Mouse (Mus musculus): Measurements from ENCODE around the gene Crat. TPM values are rescaled to one million over a fixed set of nuclear protein-coding genes. Genes with fewer than 3 reads are reported as not detected.
A peak's percentile ranks its signal among the peaks of the same experiment; 100 is the strongest.
"Not testable (repeated sequence)": the region's sequence is repeated elsewhere in the genome, so short reads cannot be mapped to it uniquely, and the experiment has no call there.

Gene Crat
- polyA plus RNA-seq, 1 experiment from 2014 or later, result 26.0 TPM

- ATAC-seq (ENCODE audit: low FRiP score, low read depth), result no peak
- H3K9ac ChIP-seq, result no peak overlapping the region
- no peaks in the 10 kb centered on the region for H3K27me3 ChIP-seq (replicated peaks)
- H3K4me3 ChIP-seq, result no peak overlapping the region
- peaks cover 48% of the 10 kb centered on the region for H3K36me3 ChIP-seq
- H3K4me2 ChIP-seq (replicated peaks), result no peak overlapping the region
- 93% methylated on average over 4 of the region's 4 CpGs for WGBS
- no peaks in the 10 kb centered on the region for H3K9me3 ChIP-seq
- H3K27ac ChIP-seq, result no peak overlapping the region
- H3K4me1 ChIP-seq, result peaks cover 30% of the 10 kb centered on the region
These were observed 22.2 kb upstream of the Crat start for GRCm38 (mm10) chr2:30437791-30438190.

- Histone ChIP-seq H3K27ac (no peak overlapping the region), H3K36me3 (peaks cover 58% of the 10 kb centered on the region), H3K9me3 (no peaks in the 10 kb centered on the region), H3K4me2 (replicated peaks) (no peak overlapping the region), H3K4me3 (no peak overlapping the region), H3K27me3 (replicated peaks) (no peaks in the 10 kb centered on the region), H3K4me1 (peaks cover 20% of the 10 kb centered on the region), H3K9ac (no peak overlapping the region)
- no peak for ATAC-seq (ENCODE audit: low FRiP score, low read depth)
- whole genome bisulfite sequencing, result 81% methylated on average over 4 of the region's 4 CpGs
These were observed 21.2 kb upstream of the Crat start for GRCm38 (mm10) chr2:30436809-30437208.

- peaks cover 14% of the 10 kb centered on the region for H3K4me1 ChIP-seq
- H3K4me2 ChIP-seq (replicated peaks), result no peak overlapping the region
- H3K27me3 ChIP-seq (replicated peaks), result no peaks in the 10 kb centered on the region
- H3K27ac ChIP-seq, result no peak overlapping the region
- no peak for ATAC-seq (ENCODE audit: low FRiP score, low read depth)
- 80% methylated on average over 5 of the region's 5 CpGs for WGBS
- H3K9ac ChIP-seq, result no peak overlapping the region
- H3K4me3 ChIP-seq, result no peak overlapping the region
- H3K9me3 ChIP-seq, result no peaks in the 10 kb centered on the region
- H3K36me3 ChIP-seq, result peaks cover 64% of the 10 kb centered on the region
These were observed 20.5 kb upstream of the Crat start for GRCm38 (mm10) chr2:30436156-30436545.

- Histone ChIP-seq H3K27ac (no peak overlapping the region), H3K27me3 (replicated peaks) (no peaks in the 10 kb centered on the region), H3K4me2 (replicated peaks) (no peak overlapping the region), H3K36me3 (peaks cover 70% of the 10 kb centered on the region), H3K4me1 (peaks cover 8% of the 10 kb centered on the region), H3K9me3 (no peaks in the 10 kb centered on the region), H3K4me3 (no peak overlapping the region), H3K9ac (no peak overlapping the region)
- 55% methylated on average over 5 of the region's 5 CpGs for WGBS
- ATAC-seq (ENCODE audit: low FRiP score, low read depth), result 0 out of 2 replicates have a peak, but pooled peaks have one; percentile 62
These were observed 19.9 kb upstream of the Crat start for GRCm38 (mm10) chr2:30435326-30436155.

- no peak overlapping the region for H3K9ac ChIP-seq
- no peaks in the 10 kb centered on the region for H3K4me1 ChIP-seq
- no peaks in the 10 kb centered on the region for H3K9me3 ChIP-seq
- no peak overlapping the region for H3K4me3 ChIP-seq
- H3K27ac ChIP-seq, result no peak overlapping the region
- no peak for ATAC-seq (ENCODE audit: low FRiP score, low read depth)
- H3K36me3 ChIP-seq, result peaks cover 76% of the 10 kb centered on the region
- no peaks in the 10 kb centered on the region for H3K27me3 ChIP-seq (replicated peaks)
- H3K4me2 ChIP-seq (replicated peaks), result no peak overlapping the region
These were observed 13.5 kb upstream of the Crat start for GRCm38 (mm10) chr2:30429156-30429555.

- H3K9ac ChIP-seq, result no peak overlapping the region
- H3K4me3 ChIP-seq, result no peak overlapping the region
- H3K27ac ChIP-seq, result no peak overlapping the region
- peaks cover 26% of the 10 kb centered on the region for H3K4me1 ChIP-seq
- H3K36me3 ChIP-seq, result peaks cover 2% of the 10 kb centered on the region
- H3K4me2 ChIP-seq (replicated peaks), result no peak overlapping the region
- H3K27me3 ChIP-seq (replicated peaks), result no peaks in the 10 kb centered on the region
- no peak for ATAC-seq (ENCODE audit: low FRiP score, low read depth)
- H3K9me3 ChIP-seq, result no peaks in the 10 kb centered on the region
- 65% methylated on average over 4 of the region's 4 CpGs for WGBS
These were observed 5.8 kb upstream of the Crat start for GRCm38 (mm10) chr2:30421432-30421831.

GRCm38 (mm10) chr2:30419112-30419511 is 3.5 kb upstream of the Crat start:
- H3K27ac ChIP-seq, result no peak overlapping the region
- H3K9ac ChIP-seq, result peak overlapping the region; percentile 44; the same call in 1 of the 2 replicates
- H3K4me2 ChIP-seq (replicated peaks), result peak overlapping the region; percentile 41
- WGBS, result 21% methylated on average over 10 of the region's 10 CpGs
- H3K4me1 ChIP-seq, result peaks cover 33% of the 10 kb centered on the region
- H3K36me3 ChIP-seq, result no peaks in the 10 kb centered on the region
- no peak for ATAC-seq (ENCODE audit: low FRiP score, low read depth)
- H3K9me3 ChIP-seq, result no peaks in the 10 kb centered on the region
- H3K4me3 ChIP-seq, result no peak overlapping the region
- H3K27me3 ChIP-seq (replicated peaks), result no peaks in the 10 kb centered on the region

GRCm38 (mm10) chr2:30418259-30418658 is 2.6 kb upstream of the Crat start:
- H3K27me3 ChIP-seq (replicated peaks), result no peaks in the 10 kb centered on the region
- H3K36me3 ChIP-seq, result no peaks in the 10 kb centered on the region
- H3K9ac ChIP-seq, result peak overlapping the region; percentile 44; the same call in 1 of the 2 replicates
- peaks cover 37% of the 10 kb centered on the region for H3K4me1 ChIP-seq
- H3K27ac ChIP-seq, result no peak overlapping the region
- H3K9me3 ChIP-seq, result no peaks in the 10 kb centered on the region
- 72% methylated on average over 6 of the region's 6 CpGs for WGBS
- no peak overlapping the region for H3K4me3 ChIP-seq
- H3K4me2 ChIP-seq (replicated peaks), result peak overlapping the region; percentile 41
- ATAC-seq (ENCODE audit: low FRiP score, low read depth), result no peak

GRCm38 (mm10) chr2:30417595-30418165 is 2.1 kb upstream of the Crat start:
- ATAC-seq (ENCODE audit: low FRiP score, low read depth), result no peak
- Histone ChIP-seq H3K27me3 (replicated peaks) (no peaks in the 10 kb centered on the region), H3K27ac (no peak overlapping the region), H3K4me3 (no peak overlapping the region), H3K4me1 (peaks cover 42% of the 10 kb centered on the region), H3K4me2 (replicated peaks) (peak overlapping the region; percentile 41), H3K9ac (no peak overlapping the region; the same call in 1 of the 2 replicates), H3K9me3 (no peaks in the 10 kb centered on the region), H3K36me3 (no peaks in the 10 kb centered on the region)
- 74% methylated on average over 5 of the region's 5 CpGs for WGBS

GRCm38 (mm10) chr2:30417154-30417553 is 1.5 kb upstream of the Crat start:
- not testable (repeated sequence) for H3K36me3 ChIP-seq; H3K9ac ChIP-seq; H3K9me3 ChIP-seq; H3K27me3 ChIP-seq (replicated peaks); ATAC-seq (ENCODE audit: low FRiP score, low read depth); H3K27ac ChIP-seq; H3K4me3 ChIP-seq
- peak overlapping the region; percentile 75 for H3K4me2 ChIP-seq (replicated peaks)
- peaks cover 42% of the 10 kb centered on the region for H3K4me1 ChIP-seq
- WGBS, result 87% methylated on average over 6 of the region's 6 CpGs

- H3K27ac ChIP-seq, result peak overlapping the region; percentile 94
- H3K4me1 ChIP-seq, result peaks cover 42% of the 10 kb centered on the region
- no peaks in the 10 kb centered on the region for H3K27me3 ChIP-seq (replicated peaks)
- H3K9me3 ChIP-seq, result no peaks in the 10 kb centered on the region
- peak overlapping the region; percentile 92 for H3K9ac ChIP-seq
- H3K4me3 ChIP-seq, result peak overlapping the region; percentile 81
- 0% methylated on average over 7 of the region's 7 CpGs for WGBS
- no peaks in the 10 kb centered on the region for H3K36me3 ChIP-seq
- peak overlapping the region; percentile 75 for H3K4me2 ChIP-seq (replicated peaks)
- ATAC-seq (ENCODE audit: low FRiP score, low read depth), result no peak
These were observed 994 bp upstream of the Crat start for GRCm38 (mm10) chr2:30416649-30416965.

GRCm38 (mm10) chr2:30415936-30416648 is 479 bp upstream of the Crat start, which contains the start of gene Ptpa:
TSS of gene Ptpa (plus strand) at chr2:30416039.
- peak within 1 kb of the TSS; percentile 92 for H3K9ac ChIP-seq
- H3K4me1 ChIP-seq, result peaks cover 42% of the 10 kb centered on the region
- ATAC-seq (ENCODE audit: low FRiP score, low read depth), result peak; percentile 92
- H3K27me3 ChIP-seq (replicated peaks), result no peaks in the 10 kb centered on the region
- H3K36me3 ChIP-seq, result no peaks in the 10 kb centered on the region; the same call in 1 of the 2 replicates
- no peaks in the 10 kb centered on the region for H3K9me3 ChIP-seq
- H3K4me3 ChIP-seq, result peak within 1 kb of the TSS; percentile 81
- H3K27ac ChIP-seq, result peak within 1 kb of the TSS; percentile 94
- WGBS, result under 1% methylated on average over 67 of the region's 67 CpGs
- H3K4me2 ChIP-seq (replicated peaks), result peak within 1 kb of the TSS; percentile 75
